Comparison of ENCODE assay signal across 19 mouse cellular contexts in the genomic region with DNA sequence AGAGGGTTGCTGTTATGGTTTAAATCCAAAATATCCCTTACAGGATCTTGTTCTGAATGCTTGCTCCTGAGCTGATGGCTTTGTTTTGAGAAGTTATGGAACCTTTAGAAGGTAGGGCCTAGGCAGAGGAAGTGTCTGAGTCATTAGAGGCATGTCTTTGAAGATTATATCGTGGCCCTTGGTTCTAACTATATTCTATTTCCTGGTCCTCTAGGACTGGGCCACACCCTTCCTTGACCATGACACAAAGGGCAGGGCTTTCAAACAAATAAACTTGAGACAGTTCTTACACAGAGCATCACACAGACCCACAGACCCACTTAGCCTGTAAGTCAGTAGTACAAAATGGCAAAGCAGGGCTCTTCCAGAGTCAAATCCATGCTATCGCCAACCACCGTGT.
DNase-seq lines count a peak whose midpoint lies in the region; ATAC-seq and TF ChIP-seq lines count a peak whose summit lies in the region.
"Had no signal": no experiment of that assay in that cellular context is flagged by ENCODE, and none has a peak within 500 bp of the region (broad histone marks: within the 10 kb centered on the region; RNA-seq: fewer than 3 reads in every experiment).

No protein-coding gene starts in this region.

- no peak overlapping the region for H3K4me3 ChIP-seq in kidney, postnatal 0 days (replicated peaks; ENCODE audit: low read depth, low read length)
- no peak overlapping the region for H3K4me3 ChIP-seq in stomach, postnatal 0 days (ENCODE audit: low read depth, low read length)
- no peak overlapping the region for H3K4me3 ChIP-seq in forebrain, embryonic 16.5 days (replicated peaks; ENCODE audit: low read length)
- H3K4me3 ChIP-seq: heart, embryonic 10.5 days; intestine, embryonic 15.5 days had no signal

- H3K27me3 ChIP-seq in kidney, postnatal 0 days (ENCODE audit: insufficient read depth, low read length), result no peaks in the 10 kb centered on the region
- H3K27me3 ChIP-seq in stomach, postnatal 0 days (ENCODE audit: control insufficient read depth, insufficient read depth, low read length), result no peaks in the 10 kb centered on the region
- H3K27me3 ChIP-seq in forebrain, embryonic 16.5 days (replicated peaks; ENCODE audit: control insufficient read depth, insufficient read depth, low read length), result no peaks in the 10 kb centered on the region
- H3K27me3 ChIP-seq: intestine, embryonic 15.5 days had no signal

- TF ChIP-seq POLR2A in brain, embryonic 14.5 days (IDR thresholded peaks at IDR 0.05; ENCODE audit: borderline replicate concordance, extremely low read depth, insufficient read depth, insufficient read length, poor library complexity, severe bottlenecking), result no peak

- no peak overlapping the region for H3K27ac ChIP-seq in kidney, postnatal 0 days
- H3K27ac ChIP-seq in stomach, postnatal 0 days (replicated peaks), result no peak overlapping the region
- no peak overlapping the region for H3K27ac ChIP-seq in forebrain, embryonic 16.5 days (ENCODE audit: low read length)
- H3K27ac ChIP-seq: heart, embryonic 10.5 days; intestine, embryonic 15.5 days had no signal

- 0 out of 2 replicates have a peak, but pooled peaks have one; percentile 3 for TF ChIP-seq CTCF in kidney, postnatal 0 days (IDR thresholded peaks at IDR 0.05; ENCODE audit: low read depth)
- TF ChIP-seq CTCF in brain, embryonic 14.5 days (IDR thresholded peaks at IDR 0.05; ENCODE audit: borderline replicate concordance, extremely low read depth, insufficient read depth, insufficient read length), result no peak
- TF ChIP-seq CTCF in stomach, postnatal 0 days (IDR thresholded peaks at IDR 0.05; ENCODE audit: low read depth), result no peak

- WGBS in kidney, postnatal 0 days, result 85% methylated on average over 3 of the region's 3 CpGs
- 82% methylated on average over 3 of the region's 3 CpGs for WGBS in stomach, postnatal 0 days
- WGBS in forebrain, embryonic 16.5 days, result 83% methylated on average over 3 of the region's 3 CpGs

- DNase-seq in kidney, postnatal 0 days (ENCODE audit: low spot score), result no peak
- DNase-seq in kidney, adult 8-10 months, result no peak
- peak; percentile 7 for DNase-seq in lung, postnatal 25 days (ENCODE audit: low spot score)
- no peak for DNase-seq in lung, postnatal 14 days
- peak; percentile 30 for DNase-seq in brain, embryonic 14.5 days (ENCODE audit: low read depth)
- no peak for DNase-seq in stomach, postnatal 0 days (ENCODE audit: low spot score)
- DNase-seq: adrenal gland, adult 8-10 months; adrenal gland, postnatal 25 days; cerebellum, adult 18-20 months; cerebellum, adult 9-10 months; cerebellum, postnatal 14 days; gastrocnemius, postnatal 25 days; heart, adult 18-20 months had no signal

- TF ChIP-seq EP300 in stomach, postnatal 0 days (optimal IDR thresholded peaks at IDR 0.05), result no peak

- no peak overlapping the region for H3K9ac ChIP-seq in kidney, postnatal 0 days (ENCODE audit: low read depth, low read length)
- H3K9ac ChIP-seq in stomach, postnatal 0 days (ENCODE audit: low read length), result no peak overlapping the region
- no peak overlapping the region for H3K9ac ChIP-seq in forebrain, embryonic 16.5 days (replicated peaks; ENCODE audit: low read depth, low read length)
- H3K9ac ChIP-seq: hindbrain, embryonic 14.5 days; intestine, embryonic 15.5 days had no signal

- H3K9me3 ChIP-seq in kidney, postnatal 0 days (replicated peaks; ENCODE audit: low read length), result no peaks in the 10 kb centered on the region
- no peaks in the 10 kb centered on the region for H3K9me3 ChIP-seq in stomach, postnatal 0 days (ENCODE audit: control insufficient read depth, low read length)
- no peaks in the 10 kb centered on the region for H3K9me3 ChIP-seq in forebrain, embryonic 16.5 days (ENCODE audit: control insufficient read depth, low read length)
- H3K9me3 ChIP-seq: heart, embryonic 10.5 days; intestine, embryonic 15.5 days had no signal

- H3K4me1 ChIP-seq in kidney, postnatal 0 days (replicated peaks; ENCODE audit: insufficient read depth, low read length), result no peaks in the 10 kb centered on the region
- no peaks in the 10 kb centered on the region for H3K4me1 ChIP-seq in stomach, postnatal 0 days (replicated peaks; ENCODE audit: control insufficient read depth, insufficient read depth)
- H3K4me1 ChIP-seq in forebrain, embryonic 16.5 days (replicated peaks; ENCODE audit: control insufficient read depth, insufficient read depth, low read length), result no peaks in the 10 kb centered on the region
- H3K4me1 ChIP-seq: intestine, embryonic 15.5 days had no signal

- no peak overlapping the region for H3K4me2 ChIP-seq in kidney, postnatal 0 days (ENCODE audit: low read length)
- no peak overlapping the region for H3K4me2 ChIP-seq in stomach, postnatal 0 days (replicated peaks; ENCODE audit: low read depth)
- no peak overlapping the region for H3K4me2 ChIP-seq in forebrain, embryonic 16.5 days (ENCODE audit: low read length)
- H3K4me2 ChIP-seq: hindbrain, embryonic 14.5 days; intestine, embryonic 15.5 days had no signal

- no peaks in the 10 kb centered on the region for H3K36me3 ChIP-seq in kidney, postnatal 0 days (ENCODE audit: insufficient read depth, low read length)
- no peaks in the 10 kb centered on the region for H3K36me3 ChIP-seq in stomach, postnatal 0 days (ENCODE audit: control insufficient read depth, insufficient read depth, low read length)
- no peaks in the 10 kb centered on the region for H3K36me3 ChIP-seq in forebrain, embryonic 16.5 days (ENCODE audit: control insufficient read depth, insufficient read depth)
- H3K36me3 ChIP-seq: heart, embryonic 10.5 days; intestine, embryonic 15.5 days had no signal

- no peak for ATAC-seq in kidney, postnatal 0 days (replicated peaks; ENCODE audit: low FRiP score, low read depth)
- ATAC-seq in stomach, postnatal 0 days (ENCODE audit: low FRiP score, low TSS enrichment), result 0 out of 2 replicates have a peak, but pooled peaks have one; percentile 18
- ATAC-seq in forebrain, embryonic 16.5 days, result no peak
- ATAC-seq: activated CD4-positive, CD25-positive, alpha-beta regulatory T cell, adult 4 months; forebrain, embryonic 14.5 days; intestine, embryonic 15.5 days had no signal

Comparison
In these comparisons a context has a peak if more than half of its experiments do, and no peak if none do; other contexts are left out.
1. DNase-seq: peak in lung, postnatal 25 days (single experiment) and brain, embryonic 14.5 days (single experiment); none in kidney, postnatal 0 days (single experiment), kidney, adult 8-10 months (0 of 2), lung, postnatal 14 days (single experiment) and stomach, postnatal 0 days (single experiment).